Mouse (Mus musculus) kidney, adult 2 months (tissue): ENCODE data around the gene Mad2l2.

Experiments
- CTCF ChIP-seq: fragments of 200-500 bp; conservative IDR thresholded peaks from 2 replicates; pipeline ENCODE4 v1.5.1; 2011; ENCODE audit warnings: low read depth, mild to moderate bottlenecking, control low read depth, low read length, moderate library complexity, mixed read lengths; ENCODE audit not compliant: insufficient read depth, insufficient read length
- POLR2A ChIP-seq: fragments of 200-500 bp; IDR thresholded peaks from one replicate; pipeline ENCODE4 v1.6.1; 2011; ENCODE audit warnings: low read depth, low read length, control low read depth

GRCm38 (mm10) chr4:148182363-148182762, 52.2 kb downstream of the Mad2l2 start:
- TF ChIP-seq POLR2A (no peak), CTCF (no peak)
